Mouse (Mus musculus): ENCODE data around the gene Twist1.

Twist1 gene

DNA sequence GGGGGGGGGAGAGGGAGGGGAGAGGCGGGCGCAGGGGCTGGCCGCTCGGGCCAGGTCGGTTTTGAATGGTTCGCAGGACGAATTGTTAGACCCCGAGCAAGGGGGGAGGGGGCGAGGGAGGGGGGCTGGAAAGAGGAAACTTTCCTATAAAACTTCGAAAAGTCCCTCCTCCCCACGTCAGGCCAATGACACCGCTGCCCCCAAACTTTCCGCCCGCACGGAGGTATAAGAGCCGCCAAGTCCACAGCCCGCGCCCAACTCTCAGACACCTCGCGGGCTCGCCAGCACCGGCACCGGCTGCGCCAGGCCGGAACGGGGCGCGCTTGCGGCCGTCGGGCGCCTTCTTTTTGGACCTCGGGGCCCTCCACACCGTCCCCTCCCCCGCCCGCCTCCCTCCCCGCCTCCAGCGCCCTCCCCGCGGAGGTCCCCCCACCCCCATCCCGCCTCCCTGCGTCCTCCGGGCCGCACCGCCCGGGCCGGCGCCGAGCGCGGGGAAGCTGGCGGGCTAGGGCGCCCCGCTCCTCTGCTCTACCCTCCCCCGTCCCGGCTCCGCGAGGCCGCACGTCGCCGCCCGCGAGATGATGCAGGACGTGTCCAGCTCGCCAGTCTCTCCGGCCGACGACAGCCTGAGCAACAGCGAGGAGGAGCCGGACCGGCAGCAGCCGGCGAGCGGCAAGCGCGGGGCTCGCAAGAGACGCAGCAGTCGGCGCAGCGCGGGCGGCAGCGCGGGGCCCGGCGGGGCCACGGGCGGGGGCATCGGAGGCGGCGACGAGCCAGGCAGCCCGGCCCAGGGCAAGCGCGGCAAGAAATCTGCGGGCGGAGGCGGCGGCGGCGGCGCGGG, at the start of gene Twist1:
TSS of gene Twist1 (plus strand) at position 272 of the 841 bp plus-strand sequence.
- no peak for DNase-seq

DNA sequence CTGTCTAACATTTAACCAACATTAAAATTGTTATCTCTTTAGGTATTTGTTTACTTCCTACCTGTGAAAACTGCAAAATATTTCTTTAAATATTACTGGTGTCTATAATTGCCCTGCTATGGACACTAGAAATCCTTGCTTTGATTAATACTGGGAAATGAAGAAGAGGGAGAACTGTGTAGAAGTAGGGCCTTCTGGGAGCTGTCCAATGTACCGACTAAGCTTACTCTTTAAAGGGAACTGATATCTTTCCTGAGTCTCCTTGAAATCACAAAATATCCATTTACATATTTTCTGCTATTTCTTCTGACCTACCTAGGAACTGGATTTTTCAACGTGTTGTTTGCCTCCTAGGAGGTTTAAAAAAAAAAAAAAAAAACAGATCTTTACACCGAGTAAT, 30.7 kb upstream of the Twist1 start:
- DNase-seq = no peak

DNA sequence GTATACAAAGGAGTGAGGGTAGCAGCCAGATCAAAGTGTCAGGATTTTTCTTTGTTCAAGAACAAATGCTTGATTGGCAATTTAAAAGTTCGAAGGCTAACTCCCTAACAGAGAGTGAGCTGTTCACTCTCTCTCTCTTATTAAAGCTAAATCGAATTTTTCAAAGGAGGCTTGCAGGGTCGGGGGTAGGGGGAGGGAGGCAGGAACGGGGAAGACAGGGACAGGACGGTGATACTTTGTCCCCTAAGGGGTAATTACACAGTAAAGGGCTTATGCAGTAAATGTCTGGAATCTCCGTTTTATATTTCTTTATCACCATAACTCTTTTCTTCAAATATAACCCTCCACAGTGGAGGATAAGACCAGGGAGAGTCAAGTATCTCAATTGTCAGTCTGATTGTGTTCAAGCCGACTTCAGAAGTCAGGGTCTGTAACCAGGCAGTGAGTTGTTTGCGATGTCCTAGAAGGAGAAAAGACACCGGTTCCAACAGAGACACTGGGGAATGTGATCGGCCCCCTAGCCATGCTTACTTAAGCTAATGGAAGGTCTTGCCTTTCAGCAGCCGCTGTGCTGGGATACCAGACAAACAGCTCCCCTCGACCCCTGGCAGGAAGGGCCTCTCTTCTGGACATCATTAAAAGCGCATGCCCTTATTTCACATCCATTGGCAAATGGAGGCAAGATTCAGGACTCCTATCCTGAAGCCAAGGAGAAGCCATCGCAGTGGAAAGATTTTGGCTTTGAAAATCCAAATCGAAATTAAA, 30.0 kb upstream of the Twist1 start:
- DNase-seq = no peak

DNA sequence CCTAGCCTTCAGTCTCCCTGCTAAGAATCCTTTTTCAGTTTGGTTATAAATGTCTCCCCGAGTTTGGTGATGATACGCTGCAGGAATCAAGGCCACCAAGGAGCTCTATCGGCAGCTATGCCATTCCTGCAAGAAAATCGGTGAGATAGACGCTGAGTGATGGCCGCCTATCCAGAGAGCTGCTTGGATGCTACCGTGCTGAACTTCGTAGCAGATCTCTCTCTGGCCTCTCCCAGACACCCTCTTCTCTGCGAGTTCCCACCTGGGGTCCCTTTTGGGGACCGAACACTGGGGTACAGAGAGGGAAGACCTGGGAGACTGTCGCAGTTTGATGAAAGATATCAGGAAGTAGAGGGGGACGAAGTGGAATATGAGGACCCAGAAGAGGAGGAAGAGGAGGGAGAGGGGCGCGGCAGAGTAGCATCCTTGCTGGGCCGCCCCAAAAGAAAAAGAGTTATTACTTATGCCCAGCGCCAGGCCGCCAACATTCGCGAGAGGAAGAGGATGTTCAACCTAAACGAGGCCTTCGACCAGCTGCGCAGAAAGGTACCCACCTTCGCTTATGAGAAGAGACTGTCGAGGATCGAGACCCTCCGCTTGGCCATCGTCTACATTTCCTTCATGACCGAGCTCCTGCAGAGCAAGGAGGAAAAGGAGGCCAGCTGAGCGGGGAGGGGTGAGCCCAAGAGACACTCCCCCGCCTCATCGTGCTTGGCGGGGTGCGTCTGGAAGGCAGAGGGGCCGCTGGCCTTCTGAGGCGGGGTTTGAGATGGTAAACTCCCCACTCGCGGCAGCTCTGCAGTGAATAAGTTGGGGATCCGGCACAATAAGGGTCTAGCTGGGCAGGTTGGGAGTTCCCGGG, 28.9 kb upstream of the Twist1 start, which contains the start of gene Ferd3l:
TSS of gene Ferd3l (plus strand) at position 95 of the 862 bp plus-strand sequence.
- DNase-seq = no peak

DNA sequence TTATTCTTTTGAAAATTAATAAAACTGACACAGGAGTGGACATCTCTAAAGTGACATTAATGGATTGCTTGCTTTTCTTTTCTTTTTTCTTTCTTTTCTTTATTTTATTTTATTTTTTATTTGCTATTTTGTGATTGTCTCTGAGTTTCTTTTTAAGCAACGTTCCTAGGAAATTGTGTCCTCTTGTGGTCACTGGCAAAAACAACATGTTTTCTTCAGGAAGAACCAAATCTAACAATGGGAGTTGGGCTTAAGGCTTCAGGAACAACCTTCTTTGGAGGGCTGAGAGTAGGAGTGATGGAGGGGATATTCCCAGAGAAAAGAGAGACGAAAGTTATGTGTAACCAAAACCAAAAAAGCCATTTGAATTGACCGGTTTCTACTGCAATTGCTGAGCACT, 4.6 kb upstream of the Twist1 start:
- no peak for DNase-seq

DNA sequence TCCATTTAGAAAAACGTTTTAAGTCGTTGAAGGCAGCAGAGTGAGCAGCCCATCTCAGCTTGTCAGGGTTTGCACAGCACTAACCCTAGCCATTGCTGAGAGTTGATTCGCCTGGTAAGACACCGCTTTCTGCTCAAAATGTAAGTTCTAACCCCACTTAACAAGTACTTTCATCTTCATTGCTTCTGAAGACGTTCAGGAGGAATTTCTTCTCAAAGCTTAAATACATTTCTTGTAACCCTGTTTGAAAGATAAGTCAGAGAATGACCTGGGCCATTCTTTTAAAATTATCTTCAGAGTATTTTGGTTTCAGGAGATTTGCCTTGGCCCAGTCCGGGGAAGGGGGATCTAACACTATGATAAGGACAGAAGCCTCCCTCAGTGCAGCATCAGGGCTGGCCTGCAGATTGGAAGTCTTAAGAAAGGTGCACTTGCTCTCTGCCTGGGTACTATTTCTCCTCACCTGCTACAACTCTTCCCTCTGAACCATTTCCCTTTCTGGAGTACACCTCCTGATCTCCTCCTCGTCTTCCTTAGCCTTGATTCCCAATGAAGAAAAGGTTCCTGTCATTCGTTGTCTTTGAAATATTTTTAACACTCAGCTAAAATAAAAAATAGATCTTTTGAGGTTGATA, 2.4 kb upstream of the Twist1 start:
- DNase-seq = no peak

DNA sequence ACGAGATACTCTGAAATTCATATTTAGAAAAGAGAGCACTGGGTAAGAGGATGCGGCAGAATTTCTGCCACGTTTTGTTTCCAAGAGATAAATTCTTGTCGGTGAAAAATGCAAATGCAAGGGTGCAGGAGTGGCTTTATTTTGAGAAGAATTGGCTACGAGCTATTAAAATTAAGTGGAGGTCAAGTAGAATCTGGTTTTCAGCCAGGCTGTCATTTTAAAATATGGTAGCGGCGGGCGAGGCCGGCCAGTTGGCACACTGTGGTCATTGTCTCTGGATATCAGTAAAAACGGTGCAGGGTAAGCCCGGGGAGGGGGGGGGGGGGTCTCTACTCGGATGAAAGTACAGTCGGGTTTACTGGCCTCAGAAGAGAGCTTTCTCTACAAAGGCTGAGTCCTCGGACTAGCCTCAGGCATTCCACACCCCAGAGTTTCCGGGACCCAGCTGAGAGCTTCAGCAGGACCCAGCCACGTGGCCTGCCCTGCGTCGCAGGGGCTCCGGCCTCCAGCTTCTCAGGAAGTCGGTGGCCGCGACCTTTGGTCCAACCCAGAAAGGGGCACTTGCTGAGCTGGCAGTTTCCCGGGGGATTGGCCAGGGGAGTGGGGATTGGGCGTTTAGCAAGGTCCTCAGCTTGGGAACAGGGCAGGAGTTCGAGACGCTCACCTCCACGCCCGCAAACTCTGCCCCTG, 1.7 kb upstream of the Twist1 start:
- no peak for DNase-seq

DNA sequence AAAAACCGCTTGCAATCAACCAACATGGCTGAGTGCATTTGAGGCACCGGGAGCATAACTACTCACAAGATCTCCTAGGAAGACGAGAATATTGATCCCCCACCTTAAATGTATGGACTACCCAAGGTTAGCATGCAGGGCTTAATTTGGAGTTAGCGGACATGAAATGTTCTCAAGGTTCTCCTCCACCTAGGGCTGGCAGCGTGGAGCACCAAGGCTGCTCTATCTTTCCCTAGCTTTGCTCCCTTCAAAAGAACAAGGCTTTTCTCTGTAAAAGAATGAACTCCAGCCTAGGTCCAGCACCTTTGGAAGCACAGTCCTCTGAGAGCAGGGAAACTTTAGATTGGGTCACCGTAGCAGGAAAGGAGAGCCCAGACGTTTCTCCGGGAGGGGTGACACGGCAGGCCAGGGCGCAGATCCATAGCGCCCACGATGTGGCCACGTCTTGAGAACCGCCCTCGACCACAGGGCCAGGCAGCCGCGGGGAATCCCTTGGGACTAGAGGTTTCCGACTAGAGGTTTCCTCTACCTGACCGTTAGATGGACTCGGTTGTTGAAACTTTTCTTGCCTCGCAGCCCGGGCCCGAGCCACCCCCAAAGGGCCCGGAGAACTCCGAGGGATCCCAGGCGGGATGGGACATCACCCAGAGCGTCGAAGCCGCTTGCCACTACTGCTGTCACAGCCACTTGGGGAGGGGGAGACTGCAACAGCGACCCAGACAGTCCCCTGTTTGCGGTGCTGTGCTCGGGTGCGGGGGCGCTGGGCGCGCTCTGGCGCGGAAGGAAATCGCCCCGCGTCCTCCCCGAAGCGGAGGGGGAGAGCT, 683 bp upstream of the Twist1 start:
- DNase-seq = no peak

DNA sequence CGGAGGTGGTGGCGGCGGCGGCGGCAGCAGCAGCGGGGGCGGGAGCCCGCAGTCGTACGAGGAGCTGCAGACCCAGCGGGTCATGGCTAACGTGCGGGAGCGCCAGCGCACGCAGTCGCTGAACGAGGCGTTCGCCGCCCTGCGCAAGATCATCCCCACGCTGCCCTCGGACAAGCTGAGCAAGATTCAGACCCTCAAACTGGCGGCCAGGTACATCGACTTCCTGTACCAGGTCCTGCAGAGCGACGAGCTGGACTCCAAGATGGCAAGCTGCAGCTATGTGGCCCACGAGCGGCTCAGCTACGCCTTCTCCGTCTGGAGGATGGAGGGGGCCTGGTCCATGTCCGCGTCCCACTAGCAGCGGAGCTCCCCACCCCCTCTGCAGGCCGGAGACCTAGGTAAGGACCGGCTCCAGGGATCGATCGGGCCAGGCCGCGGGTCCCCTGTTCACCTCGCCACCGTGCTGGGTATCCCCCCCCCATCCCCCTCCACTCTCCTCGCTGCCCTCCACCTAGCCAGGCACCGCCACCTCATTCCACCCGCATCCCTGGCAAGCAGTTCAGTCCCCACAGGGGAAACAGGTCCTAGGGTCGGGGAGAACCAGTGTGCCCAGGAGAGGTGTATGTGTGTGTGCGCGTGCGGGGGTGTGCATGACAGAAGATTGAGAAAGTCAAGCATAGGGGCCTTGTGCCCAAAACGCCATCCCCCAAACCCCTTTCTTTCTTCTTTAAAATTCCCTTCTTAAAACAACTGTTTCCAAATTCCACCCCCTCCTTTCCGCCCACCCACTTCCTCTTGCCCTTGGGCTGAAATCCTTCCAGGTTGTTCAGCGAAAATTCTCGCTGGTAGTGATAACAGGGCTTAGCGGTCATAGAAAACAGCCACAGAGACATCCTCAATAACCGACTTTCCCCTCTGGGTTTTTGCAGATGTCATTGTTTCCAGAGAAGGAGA, 1.0 kb downstream of the Twist1 start:
- DNase-seq = no peak

DNA sequence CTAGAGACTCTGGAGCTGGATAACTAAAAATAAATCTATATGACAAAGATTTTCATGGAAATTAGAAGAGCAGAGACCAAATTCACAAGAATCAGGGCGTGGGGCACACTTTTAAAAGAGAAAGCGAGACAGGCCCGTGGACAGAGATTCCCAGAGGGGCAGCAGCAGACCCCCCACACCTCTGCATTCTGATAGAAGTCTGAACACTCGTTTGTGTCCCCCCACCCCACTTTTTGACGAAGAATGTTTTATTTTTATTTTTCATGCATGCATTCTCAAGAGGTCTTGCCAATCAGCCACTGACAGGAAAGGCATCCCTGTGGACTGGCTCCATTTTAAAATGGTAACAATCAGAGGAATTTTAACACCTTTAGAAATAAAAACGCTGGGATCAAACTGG, 1.7 kb downstream of the Twist1 start:
- DNase-seq = no peak

DNA sequence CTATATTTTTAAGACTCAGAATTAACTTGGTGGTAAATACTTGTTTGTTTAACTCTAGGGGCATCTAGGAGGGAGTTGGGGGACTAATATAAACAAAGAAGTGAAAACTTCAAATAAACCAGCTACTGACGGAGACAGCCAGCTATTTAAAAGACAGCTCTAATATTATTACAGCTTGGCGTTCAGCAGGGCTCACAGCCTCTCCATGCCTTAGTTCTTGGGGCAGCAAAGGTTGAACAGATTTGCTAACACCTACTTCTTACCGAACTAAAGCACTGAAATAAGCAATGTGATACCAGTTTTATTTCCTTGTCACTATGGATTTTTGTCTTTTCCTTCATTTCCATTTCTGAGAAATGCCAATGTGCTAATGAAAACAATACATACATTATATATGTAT, 2.4 kb downstream of the Twist1 start:
- DNase-seq = no peak

DNA sequence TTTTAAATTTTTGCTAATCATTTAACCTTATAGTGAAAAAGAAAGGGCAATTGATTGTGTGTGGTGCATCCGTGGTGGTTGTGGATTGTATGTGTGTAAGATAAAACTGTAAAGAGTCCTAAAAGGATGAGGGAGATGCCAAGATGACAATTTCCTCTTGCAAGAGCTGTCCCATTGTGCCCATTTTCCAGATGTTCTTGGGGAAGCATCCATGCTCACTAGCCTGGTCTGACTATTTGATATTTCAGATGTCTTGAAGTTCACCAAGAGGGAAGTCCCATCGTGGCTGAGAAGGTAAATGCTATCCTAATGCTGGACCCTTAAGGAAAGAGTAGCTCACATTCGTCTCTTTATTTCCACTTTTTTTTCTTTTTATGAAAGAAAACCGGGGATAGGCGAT, 3.5 kb downstream of the Twist1 start:
- no peak for DNase-seq

DNA sequence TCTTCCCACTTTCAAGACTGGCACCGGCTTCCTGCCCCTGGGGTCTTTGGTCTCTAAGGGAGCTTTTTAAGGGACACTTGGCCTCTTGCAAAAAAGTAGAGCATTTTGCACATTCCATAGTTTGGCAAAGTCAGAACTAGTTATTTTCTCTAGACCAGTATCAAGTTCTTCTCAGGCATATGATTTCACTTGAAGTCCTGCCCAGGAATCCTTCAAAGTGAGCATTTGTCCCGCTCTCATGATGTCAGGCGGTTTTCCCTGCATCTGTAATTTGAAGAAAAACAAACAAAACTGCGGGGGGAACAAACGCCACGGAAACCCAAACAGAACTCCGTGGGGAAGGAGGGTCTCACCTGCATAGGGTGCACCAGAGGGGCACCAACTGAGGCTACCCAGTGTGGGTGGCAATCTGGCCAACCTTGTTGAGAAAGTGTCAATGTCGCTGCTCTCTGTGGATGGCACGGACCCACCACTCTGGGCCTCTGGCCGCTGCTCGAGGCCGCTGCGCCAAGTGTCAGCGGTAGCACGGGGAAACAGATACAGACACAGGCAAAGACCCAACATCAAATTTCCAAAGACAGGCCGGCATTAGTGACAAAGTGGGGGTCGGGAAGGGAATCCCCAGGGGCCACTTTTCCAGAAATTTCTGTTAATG, 4.8 kb downstream of the Twist1 start:
- no peak for DNase-seq

DNA sequence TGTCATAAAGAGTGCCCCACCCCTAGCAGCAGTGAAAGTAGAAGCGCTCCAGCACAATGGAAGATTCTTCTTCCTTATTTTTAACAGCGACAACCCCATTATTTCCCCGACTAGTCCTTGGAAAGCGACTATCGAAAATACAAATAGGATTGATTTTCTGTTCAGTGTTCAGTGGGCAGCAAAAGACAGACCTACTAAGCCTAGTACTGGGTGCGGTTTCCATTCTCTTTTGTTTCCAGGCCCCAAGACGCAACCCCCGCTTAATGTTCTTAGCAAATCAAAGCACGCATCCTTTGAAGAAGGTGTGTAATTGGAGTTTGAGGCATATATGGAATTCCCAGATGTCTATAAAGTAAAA, 5.3 kb downstream of the Twist1 start:
- no peak for DNase-seq

DNA sequence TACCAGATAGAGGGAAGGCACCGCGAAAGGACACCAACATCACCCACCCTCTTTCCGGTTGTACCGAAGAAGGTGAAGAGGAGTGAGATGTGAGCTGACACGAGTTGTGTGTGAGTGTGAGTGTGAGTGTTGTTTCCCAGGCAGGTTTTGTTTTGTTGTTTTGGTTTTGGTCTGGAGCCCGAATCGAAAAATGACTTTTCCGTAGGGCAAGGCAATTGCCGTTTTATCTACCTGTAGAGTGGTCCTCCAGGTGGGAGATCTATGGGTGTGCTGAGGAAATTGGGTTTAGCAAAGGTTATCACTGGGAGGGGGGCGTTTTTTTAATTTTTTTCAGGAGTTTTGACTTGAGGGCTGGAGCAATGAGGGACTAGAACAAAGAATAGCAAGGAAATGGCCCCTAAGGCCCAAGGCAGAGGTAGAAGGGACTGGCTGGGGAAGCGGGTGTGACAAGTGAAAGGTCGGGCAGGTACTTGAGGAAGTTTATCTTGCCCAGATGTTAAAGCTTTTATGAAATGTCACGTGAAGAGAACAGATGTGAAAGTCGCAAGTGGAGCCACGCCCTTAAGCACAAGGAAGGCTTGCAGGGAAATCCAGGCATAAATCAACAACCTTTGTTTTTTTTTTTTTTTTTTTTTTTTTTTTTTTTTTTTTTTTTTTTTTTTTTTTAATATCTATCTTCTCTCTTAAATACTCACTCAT, 6.3 kb downstream of the Twist1 start:
- DNase-seq = no peak

DNA sequence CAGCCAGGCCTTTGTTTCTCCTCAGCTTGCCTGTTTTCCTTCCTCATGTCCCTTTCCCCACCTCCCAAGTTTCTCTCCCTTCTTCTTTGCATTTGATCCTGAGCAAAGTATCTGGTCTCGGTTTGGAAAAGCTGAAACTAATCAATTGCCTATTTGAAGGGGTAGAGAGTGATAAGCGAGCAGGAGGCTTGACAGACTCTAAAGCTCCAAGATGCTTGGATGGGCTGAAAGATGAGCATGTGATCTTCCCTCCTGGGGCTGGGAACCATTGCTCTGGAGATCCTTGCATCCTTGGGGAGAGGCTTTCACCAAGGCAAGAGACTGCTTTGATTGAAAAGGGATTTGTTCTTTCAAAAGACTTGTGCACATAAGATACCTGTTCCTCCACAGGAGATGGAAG, 7.0 kb downstream of the Twist1 start:
- DNase-seq = no peak

DNA sequence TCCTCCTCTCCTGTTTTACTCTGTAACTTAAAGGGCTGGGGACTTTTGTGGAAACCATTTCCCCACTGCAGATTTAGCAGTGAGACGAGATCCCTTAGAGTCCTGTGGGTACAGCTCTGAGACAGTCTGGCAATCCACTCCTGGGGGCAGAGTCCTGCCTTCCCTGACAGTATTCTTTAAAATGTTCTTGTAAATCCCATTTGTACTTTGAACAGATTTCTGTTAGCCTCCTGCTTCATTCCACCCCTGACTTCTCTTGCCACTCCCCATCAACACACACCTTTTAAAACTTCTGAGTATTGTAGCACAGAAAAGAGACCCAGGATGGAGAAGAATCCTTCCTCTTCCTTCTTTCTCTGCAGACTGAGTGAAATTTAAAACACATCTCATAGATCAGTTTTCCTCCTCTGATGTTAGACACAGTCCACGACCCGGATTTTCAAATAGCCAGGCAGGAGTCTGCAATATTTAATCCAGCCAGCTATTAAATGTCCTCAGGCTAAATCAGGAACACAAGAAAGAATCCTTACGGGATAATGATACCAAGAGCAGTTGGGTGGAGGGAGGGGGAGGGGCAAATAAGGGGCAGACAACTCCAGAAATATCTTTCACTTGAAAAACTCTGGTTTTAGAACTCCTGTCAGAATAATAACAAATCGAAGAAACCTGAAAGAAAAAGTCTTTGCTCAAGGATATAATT, 8.3 kb downstream of the Twist1 start:
- DNase-seq = no peak
